Mouse (Mus musculus): ENCODE data around the gene Pip5k1c.

The Pip5k1c gene

GRCm38 (mm10) chr10:81292554-81293333, at the start of gene Pip5k1c:
Gene Pip5k1c (plus strand): TSS chr10:81292963.
- DNase-seq (ENCODE audit: low spot score in 2 of 2): peak; percentile 99 to 100

DNA sequence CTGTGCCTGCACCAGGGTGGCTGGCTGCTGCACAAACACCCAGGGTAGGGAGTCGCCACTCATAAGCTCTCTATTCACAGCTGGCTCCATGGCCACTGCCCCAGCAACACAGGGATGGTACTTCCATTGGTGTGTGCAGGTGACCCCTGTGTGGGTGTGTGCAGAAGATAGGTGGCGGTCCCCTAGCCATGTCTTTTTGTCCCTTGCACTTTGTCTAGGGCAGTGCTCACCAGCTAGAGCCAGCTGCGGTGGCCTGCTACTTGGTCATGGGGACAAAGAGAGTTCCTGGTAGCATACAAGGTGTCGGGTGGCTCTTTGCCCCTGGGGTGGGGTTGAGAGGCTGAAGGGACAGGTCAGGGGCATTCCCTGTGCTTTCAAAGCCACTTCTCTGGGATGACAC, 48.6 kb upstream of the Pip5k1c start:
- no peak for DNase-seq (ENCODE audit: low spot score in 2 of 2)

- DNase-seq (ENCODE audit: low spot score in 2 of 2): peak in 1 of 2 experiments; percentile 74
These were observed 48.2 kb upstream of the Pip5k1c start for GRCm38 (mm10) chr10:81244595-81244994.

DNA sequence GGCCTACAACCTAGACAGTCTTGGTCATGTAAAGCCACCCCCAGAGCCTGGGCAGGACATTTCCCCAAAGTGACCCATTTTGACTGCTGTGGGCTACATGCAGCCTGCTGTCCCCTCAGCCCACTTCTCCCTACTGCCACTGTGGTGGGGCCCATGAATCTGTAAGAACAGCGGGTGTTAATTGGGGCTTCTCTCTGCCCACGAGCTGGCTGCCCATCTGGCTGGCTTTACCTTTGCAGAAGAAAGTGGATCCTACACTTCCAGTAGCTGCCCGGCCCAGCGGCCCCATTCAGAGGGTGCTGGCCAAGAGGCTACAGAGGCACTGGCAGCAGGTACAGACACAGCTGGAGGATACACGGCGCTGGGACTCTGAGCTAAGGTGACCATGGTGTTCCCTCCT, 47.6 kb upstream of the Pip5k1c start:
- DNase-seq (ENCODE audit: low spot score in 2 of 2): no peak

DNA sequence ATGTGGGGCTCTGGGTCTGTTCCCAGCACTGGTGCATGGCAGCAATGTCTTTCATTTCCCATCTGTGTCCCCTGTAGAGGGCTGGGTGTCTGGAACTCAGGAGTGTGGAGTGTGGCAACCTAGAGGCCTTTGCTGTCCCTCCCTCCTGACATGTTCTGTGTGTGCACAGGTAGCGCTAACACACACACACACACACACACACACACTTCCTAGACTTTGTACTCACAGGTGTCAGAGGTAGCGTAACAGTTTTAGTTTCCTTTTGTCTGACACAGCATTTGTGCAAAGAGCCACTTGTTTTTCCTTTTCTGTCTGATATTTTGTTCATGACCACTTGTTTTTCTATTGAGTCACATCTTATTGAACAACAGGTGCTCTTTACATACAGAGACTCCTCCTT, 45.0 kb upstream of the Pip5k1c start:
- DNase-seq (ENCODE audit: low spot score in 2 of 2): no peak

- no peak for DNase-seq (ENCODE audit: low spot score in 2 of 2)
These were observed 43.3 kb upstream of the Pip5k1c start for GRCm38 (mm10) chr10:81249442-81249841.

DNA sequence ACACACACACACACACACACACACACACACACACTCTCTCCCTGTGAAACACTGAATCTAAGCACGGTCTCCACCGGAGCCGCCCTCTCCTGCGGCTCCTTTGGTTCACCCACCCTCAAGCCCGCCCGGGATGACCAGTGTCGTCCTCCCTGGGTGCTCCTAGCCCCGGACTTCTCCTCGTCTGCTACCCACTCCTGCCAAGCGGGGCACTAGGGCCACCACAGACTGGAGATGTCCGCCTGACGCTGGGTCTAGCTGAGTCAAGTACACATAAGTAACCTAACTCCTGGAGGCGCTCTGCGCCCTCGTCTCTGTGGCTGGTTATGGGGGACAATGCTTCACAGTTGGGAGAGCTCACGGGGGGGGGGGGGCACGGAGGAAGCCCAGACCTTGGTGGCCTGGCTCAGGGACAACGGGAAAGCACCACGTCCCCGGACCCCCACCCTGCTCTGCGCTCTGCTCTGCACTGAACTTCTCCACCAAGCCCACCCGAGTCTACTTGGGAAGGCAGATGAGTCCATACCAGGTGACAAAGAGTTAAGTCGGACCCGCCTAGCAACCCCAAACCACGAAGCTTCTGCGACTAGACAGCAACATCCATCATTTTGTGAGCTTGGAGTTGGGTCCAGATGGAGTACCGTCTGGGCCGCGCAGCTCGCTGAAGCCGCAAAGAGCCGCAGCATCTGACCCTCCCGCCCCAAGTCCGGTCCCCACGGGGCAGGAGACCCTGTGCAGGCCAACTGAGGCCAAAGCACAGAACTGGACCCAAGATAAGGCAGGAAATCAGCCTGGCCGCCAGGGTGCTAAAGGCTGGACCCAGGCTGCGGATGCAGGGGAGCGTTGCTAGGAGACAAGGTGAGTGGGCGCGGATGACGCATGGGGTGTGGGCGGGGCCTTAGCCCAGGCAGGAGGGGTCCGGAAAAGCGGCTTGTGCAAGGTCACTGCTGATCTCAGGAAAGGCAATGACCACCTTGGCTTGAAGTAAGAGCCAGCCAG, 40.0 kb upstream of the Pip5k1c start, which contains the start of gene Matk:
Matk (plus strand) TSS at position 512 of the 996 bp plus-strand sequence.
- peak; percentile 81 to 83 for DNase-seq (ENCODE audit: low spot score in 2 of 2)

DNA sequence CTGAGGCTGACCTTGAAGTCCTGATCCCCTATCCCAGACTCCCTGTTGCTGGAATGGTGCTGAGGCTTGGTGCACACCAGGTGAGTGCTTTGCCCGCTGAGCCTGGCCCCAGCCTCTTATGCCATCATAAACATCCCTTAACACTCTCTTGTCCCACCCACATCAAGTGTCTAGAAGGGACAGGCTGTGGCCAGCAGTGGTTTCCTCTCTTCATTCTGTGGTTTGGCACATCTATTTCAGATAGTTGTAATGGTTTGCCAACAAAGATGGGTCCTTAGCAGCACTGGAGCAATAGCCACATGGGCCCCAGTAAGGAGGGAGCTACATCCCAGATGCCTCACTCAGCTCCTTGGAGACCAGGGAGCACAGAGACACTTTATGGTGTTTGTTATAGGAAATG, 37.9 kb upstream of the Pip5k1c start:
- no peak for DNase-seq (ENCODE audit: low spot score in 2 of 2)

GRCm38 (mm10) chr10:81257158-81258039, 35.4 kb upstream of the Pip5k1c start:
- DNase-seq (ENCODE audit: low spot score in 2 of 2): no peak

GRCm38 (mm10) chr10:81259225-81259884, 33.4 kb upstream of the Pip5k1c start:
- no peak for DNase-seq (ENCODE audit: low spot score in 2 of 2)

GRCm38 (mm10) chr10:81261025-81261424, 31.7 kb upstream of the Pip5k1c start:
- DNase-seq (ENCODE audit: low spot score in 2 of 2): no peak

- DNase-seq (ENCODE audit: low spot score in 2 of 2): no peak
These were observed 27.2 kb upstream of the Pip5k1c start for GRCm38 (mm10) chr10:81265540-81265939.

DNA sequence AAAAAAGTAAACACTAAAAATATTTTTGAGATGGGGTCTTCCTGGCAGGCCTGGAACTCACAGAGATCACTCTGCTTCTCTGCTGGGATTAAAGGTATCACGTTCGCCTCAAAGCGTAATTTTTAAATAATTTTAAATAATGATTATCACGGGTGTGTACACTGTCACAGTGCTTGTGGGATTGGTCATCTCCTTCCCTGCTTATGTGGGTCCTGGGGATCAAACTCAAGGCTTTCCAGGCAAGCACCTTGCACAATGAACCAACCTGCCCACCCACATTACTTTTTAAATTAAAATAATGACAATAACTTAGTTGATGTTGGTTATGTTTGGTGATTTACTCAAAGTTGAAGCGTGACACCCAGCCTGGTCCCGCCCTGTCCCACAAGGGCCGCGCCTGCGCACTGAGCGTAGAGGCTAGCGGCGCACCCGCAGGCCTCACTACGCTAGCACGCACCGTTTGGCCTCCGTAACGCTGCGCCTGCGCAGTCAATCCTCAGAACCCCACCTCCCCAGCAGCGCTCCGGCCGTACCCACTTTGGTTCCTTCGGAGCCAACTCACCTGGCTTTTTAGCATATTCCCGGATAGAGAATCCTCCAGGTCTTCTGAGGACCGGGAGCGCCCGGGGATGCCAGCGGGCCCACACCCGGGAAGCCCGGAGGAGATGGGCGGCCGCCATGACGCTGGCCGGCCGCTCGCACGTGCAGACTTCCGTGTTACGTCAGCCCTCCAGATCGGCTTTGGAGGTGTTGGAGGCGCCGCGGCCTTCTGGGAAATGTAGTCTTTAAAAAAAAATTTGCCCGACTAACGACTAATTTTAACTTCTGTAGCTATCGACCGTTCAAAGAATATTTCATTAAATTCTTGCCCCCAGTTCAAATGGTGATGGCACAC, 26.3 kb upstream of the Pip5k1c start, which contains the start of the genes Mrpl54 and Apba3:
Mrpl54 (minus strand) TSS at position 724 of the 895 bp plus-strand sequence.
Apba3 (plus strand) TSS at position 750 of the 895 bp plus-strand sequence.
- peak; percentile 90 to 93 for DNase-seq (ENCODE audit: low spot score in 2 of 2)

GRCm38 (mm10) chr10:81268056-81268455, 24.7 kb upstream of the Pip5k1c start:
- DNase-seq (ENCODE audit: low spot score in 2 of 2): peak; percentile 69 to 76

GRCm38 (mm10) chr10:81268643-81269412, 23.9 kb upstream of the Pip5k1c start:
- no peak for DNase-seq (ENCODE audit: low spot score in 2 of 2)

- no peak for DNase-seq (ENCODE audit: low spot score in 2 of 2)
These were observed 20.4 kb upstream of the Pip5k1c start for GRCm38 (mm10) chr10:81272356-81272755.

- DNase-seq (ENCODE audit: low spot score in 2 of 2): no peak
These were observed 18.9 kb upstream of the Pip5k1c start for GRCm38 (mm10) chr10:81273842-81274241.

- no peak for DNase-seq (ENCODE audit: low spot score in 2 of 2)
These were observed 15.1 kb upstream of the Pip5k1c start for GRCm38 (mm10) chr10:81277676-81278075.

- DNase-seq (ENCODE audit: low spot score in 2 of 2): no peak
These were observed 13.3 kb upstream of the Pip5k1c start for GRCm38 (mm10) chr10:81279496-81279895.

Data from frontal cortex, postnatal 14 days (tissue).